In genomic region chr19:53392781-53393343, GRCm38 (mm10) we compare ENCODE assay signal across 23 mouse cellular contexts. TPM values are rescaled to one million over a fixed set of nuclear protein-coding genes. Genes with fewer than 3 reads are reported as not detected.
DNase-seq lines count a peak whose midpoint lies in the region; ATAC-seq and TF ChIP-seq lines count a peak whose summit lies in the region.
"Had no signal": no experiment of that assay in that cellular context is flagged by ENCODE, and none has a peak within 500 bp of the region (broad histone marks: within the 10 kb centered on the region; RNA-seq: fewer than 3 reads in every experiment).

No protein-coding gene starts in this region.

- peak overlapping the region; percentile 57; the same call in 1 of the 2 replicates for H3K9ac ChIP-seq in ES-E14 (ENCODE audit: insufficient read depth, low read depth, low read length, poor library complexity, severe bottlenecking)
- no peak overlapping the region for H3K9ac ChIP-seq in hindbrain, embryonic 14.5 days
- H3K9ac ChIP-seq: limb, embryonic 12.5 days; liver, embryonic 13.5 days; midbrain, embryonic 12.5 days had no signal

- no peak for DNase-seq in layer of hippocampus, adult 2 months (ENCODE audit: low spot score in 2 of 2)
- no peak for DNase-seq in layer of hippocampus, adult 18-20 months (ENCODE audit: low spot score in 2 of 2)
- DNase-seq in testis, postnatal 10 days (ENCODE audit: low spot score) = no peak
- peak; percentile 40 for DNase-seq in ES-E14 (ENCODE audit: low read depth, low spot score)
- DNase-seq in hindbrain, embryonic 14.5 days (ENCODE audit: low spot score) = no peak
- DNase-seq in frontal cortex, postnatal 25 days (ENCODE audit: low spot score in 2 of 2) = no peak
- DNase-seq: heart, adult 18-20 months; liver, embryonic 13.5 days; right cerebral cortex, adult 18-20 months; thymus, postnatal 25 days had no signal

- H3K4me3 ChIP-seq in layer of hippocampus, adult 2 months = no peak overlapping the region
- H3K4me3 ChIP-seq in testis, adult 2 months (ENCODE audit: control insufficient read depth, low read depth, low read length) = no peak overlapping the region
- 0 out of 4 replicates have a peak overlapping the region, but pooled peaks of 1 of the 2 experiments have one; percentile 3 for H3K4me3 ChIP-seq in ES-E14 (ENCODE audit: insufficient read depth in 1 of 2, low read depth in 1 of 2, low read length in 2 of 2, poor library complexity in 1 of 2, severe bottlenecking in 1 of 2)
- no peak overlapping the region for H3K4me3 ChIP-seq in hindbrain, embryonic 14.5 days (replicated peaks; ENCODE audit: low read length)
- H3K4me3 ChIP-seq: left cerebral cortex, adult 2 months; limb, embryonic 12.5 days; liver, embryonic 13.5 days; midbrain, embryonic 12.5 days had no signal

- no peaks in the 10 kb centered on the region for H3K27me3 ChIP-seq in testis, adult 2 months (ENCODE audit: control insufficient read depth, insufficient read depth, low read length)
- no peaks in the 10 kb centered on the region for H3K27me3 ChIP-seq in hindbrain, embryonic 14.5 days (ENCODE audit: control insufficient read depth, insufficient read depth, low read length)
- H3K27me3 ChIP-seq: limb, embryonic 12.5 days; liver, embryonic 13.5 days; midbrain, embryonic 12.5 days had no signal

- in situ Hi-C loops in ES-E14 (cut with MboI; ENCODE audit: low sequenced_read_pairs in 2 of 2, unreplicated experiment in 2 of 2) = loop anchor here in 1 of 2 experiments (10.0 kb wide), 1 partner anchor 182 kb away; no protein-coding TSS in a partner anchor

- no peak overlapping the region for H3K4me2 ChIP-seq in hindbrain, embryonic 14.5 days (replicated peaks)
- H3K4me2 ChIP-seq: limb, embryonic 12.5 days had no signal

- peak overlapping the region; percentile 4; the same call in 1 of the 2 replicates for H3K27ac ChIP-seq in layer of hippocampus, adult 2 months
- H3K27ac ChIP-seq in testis, adult 2 months (ENCODE audit: control insufficient read depth, insufficient read depth, low read depth, low read length) = no peak overlapping the region
- H3K27ac ChIP-seq in ES-E14 (ENCODE audit: insufficient read depth, low read depth, low read length, poor library complexity, severe bottlenecking) = peak overlapping the region; percentile 63; the same call in 1 of the 2 replicates
- no peak overlapping the region for H3K27ac ChIP-seq in hindbrain, embryonic 14.5 days
- H3K27ac ChIP-seq: left cerebral cortex, adult 2 months; limb, embryonic 12.5 days; liver, embryonic 13.5 days; macrophage; midbrain, embryonic 12.5 days had no signal

- peaks cover under 1% of the 10 kb centered on the region; the same call in 1 of the 2 replicates for H3K36me3 ChIP-seq in testis, adult 2 months (ENCODE audit: control insufficient read depth, insufficient read depth, low read length)
- H3K36me3 ChIP-seq in ES-E14 (ENCODE audit: control insufficient read depth, insufficient read depth, low read length, poor library complexity, severe bottlenecking) = peaks cover 6% of the 10 kb centered on the region
- H3K36me3 ChIP-seq in hindbrain, embryonic 14.5 days (replicated peaks; ENCODE audit: control insufficient read depth, insufficient read depth) = peaks cover 13% of the 10 kb centered on the region

- H3K9me3 ChIP-seq in ES-E14 (ENCODE audit: control insufficient read depth, insufficient read depth, low read depth, low read length) = no peaks in the 10 kb centered on the region
- H3K9me3 ChIP-seq in hindbrain, embryonic 14.5 days (ENCODE audit: control insufficient read depth, low read length) = no peaks in the 10 kb centered on the region
- H3K9me3 ChIP-seq: limb, embryonic 12.5 days; liver, embryonic 13.5 days; midbrain, embryonic 12.5 days had no signal

- WGBS in hindbrain, embryonic 14.5 days = 59% methylated on average over 8 of the region's 8 CpGs

- TF ChIP-seq CTCF in layer of hippocampus, adult 2 months (conservative IDR thresholded peaks at IDR 0.05) = no peak
- TF ChIP-seq CTCF in testis, adult 2 months (IDR thresholded peaks at IDR 0.05; ENCODE audit: control insufficient read depth, insufficient read depth, insufficient replicate concordance, low read depth, low read length) = no peak

- H3K4me1 ChIP-seq in testis, adult 2 months (ENCODE audit: control insufficient read depth, insufficient read depth, low read length) = peaks cover 3% of the 10 kb centered on the region
- peaks cover 5 to 15% of the 10 kb centered on the region in 2 experiments for H3K4me1 ChIP-seq in ES-E14 (ENCODE audit: control insufficient read depth in 2 of 2, insufficient read depth in 2 of 2, low read length in 2 of 2, poor library complexity in 1 of 2)
- H3K4me1 ChIP-seq in hindbrain, embryonic 14.5 days (replicated peaks; ENCODE audit: control insufficient read depth, insufficient read depth, low read length) = peaks cover 14% of the 10 kb centered on the region

- TF ChIP-seq POLR2A in testis, adult 2 months (IDR thresholded peaks at IDR 0.05; ENCODE audit: control insufficient read depth, low read depth, low read length) = 0 out of 2 replicates have a peak, but pooled peaks have one; percentile 17

- ATAC-seq in hindbrain, embryonic 14.5 days (ENCODE audit: low FRiP score) = no peak
- ATAC-seq: forebrain, embryonic 16.5 days had no signal

TF ChIP-seq in ES-E14, 5 proteins besides CTCF, POLR2A, EP300 and RAD21:
- TF ChIP-seq MAFK (IDR thresholded peaks at IDR 0.05; ENCODE audit: insufficient read depth, low read depth, low read length) (no peak), ZC3H11A (IDR thresholded peaks at IDR 0.05; ENCODE audit: borderline replicate concordance, low read depth, low read length) (no peak), ZNF384 (IDR thresholded peaks at IDR 0.05; ENCODE audit: low read depth, low read length) (no peak), CHD2 (IDR thresholded peaks at IDR 0.05; ENCODE audit: low read depth, low read length) (no peak), HCFC1 (IDR thresholded peaks at IDR 0.05; ENCODE audit: borderline replicate concordance, insufficient read depth, low read length) (no peak)
TF ChIP-seq in ES-E14: peak in this region for 0.

RNA-seq across cellular contexts. Expression of gene Smndc1, which starts 2.5 kb away (rescaled TPM):
- 10 to 100 TPM; 39.9 to 40.7 TPM for total RNA-seq in layer of hippocampus, adult 2 months (2021)
- 10 to 100 TPM; 41.4 to 42.4 TPM for total RNA-seq in layer of hippocampus, adult 18-20 months (2021)
- polyA plus RNA-seq in testis, adult 2 months (2012; rRNA removed) = 9.1 and 12.2 TPM in 2 replicates
- total RNA-seq in ES-E14 (2012; rRNA removed) = 32.6 and 37.4 TPM in 2 replicates
- polyA plus RNA-seq in hindbrain, embryonic 14.5 days (2014; fragmentation: Nextera tagmentation; extraction: Ambion mirVana) = 35.3 and 35.6 TPM in 2 replicates

RNA-seq across cellular contexts. Expression of gene Gm10197, which starts 21.3 kb away (rescaled TPM):
- total RNA-seq in layer of hippocampus, adult 2 months (2021) = not detected
- total RNA-seq in layer of hippocampus, adult 18-20 months (2021) = not detected
- polyA plus RNA-seq in testis, adult 2 months (2012; rRNA removed) = not detected in 2 replicates
- not detected in 2 replicates for total RNA-seq in ES-E14 (2012; rRNA removed)
- polyA plus RNA-seq in hindbrain, embryonic 14.5 days (2014; fragmentation: Nextera tagmentation; extraction: Ambion mirVana) = 3.9 TPM in 1 of 2 replicates, not detected in the other
- total RNA-seq: adrenal gland, adult 18-20 months; gastrocnemius, adult 8-10 months; heart, adult 18-20 months; layer of hippocampus, adult 8-10 months; left cerebral cortex, adult 2 months had no signal
- polyA plus RNA-seq: forebrain, embryonic 16.5 days; hindbrain, embryonic 11.5 days; kidney, embryonic 16.5 days; limb, embryonic 12.5 days; liver, embryonic 13.5 days; macrophage; midbrain, embryonic 12.5 days; small intestine, adult 2 months; stomach, embryonic 14.5 days had no signal

Comparison
In these comparisons a context has a peak if more than half of its experiments do, and no peak if none do; other contexts are left out.
1. H3K27ac ChIP-seq: peak in layer of hippocampus, adult 2 months (single experiment) and ES-E14 (single experiment); none in testis, adult 2 months (single experiment) and hindbrain, embryonic 14.5 days (single experiment).